ENCODE assay signal across 12 mouse cellular contexts in genomic region chr2:58641761-58642555, GRCm38 (mm10).
DNase-seq lines count a peak whose midpoint lies in the region; ATAC-seq and TF ChIP-seq lines count a peak whose summit lies in the region.
"Had no signal": no experiment of that assay in that cellular context is flagged by ENCODE, and none has a peak within 500 bp of the region (broad histone marks: within the 10 kb centered on the region; RNA-seq: fewer than 3 reads in every experiment).

No protein-coding gene starts in this region.

- no peak for TF ChIP-seq CTCF in hindbrain, postnatal 0 days (IDR thresholded peaks at IDR 0.05; ENCODE audit: low read depth)

- ATAC-seq in midbrain, embryonic 12.5 days (ENCODE audit: low FRiP score, low read depth), result 0 out of 2 replicates have a peak, but pooled peaks have one; percentile 12
- ATAC-seq in midbrain, embryonic 11.5 days (ENCODE audit: low FRiP score), result no peak
- ATAC-seq in hindbrain, postnatal 0 days, result peak; percentile 62
- ATAC-seq in liver, embryonic 12.5 days, result no peak

- no peaks in the 10 kb centered on the region for H3K36me3 ChIP-seq in midbrain, embryonic 12.5 days
- no peaks in the 10 kb centered on the region for H3K36me3 ChIP-seq in midbrain, embryonic 11.5 days (ENCODE audit: control insufficient read depth, insufficient read depth, low read length)
- H3K36me3 ChIP-seq in hindbrain, postnatal 0 days (ENCODE audit: insufficient read depth, low read length), result no peaks in the 10 kb centered on the region
- no peaks in the 10 kb centered on the region for H3K36me3 ChIP-seq in liver, embryonic 12.5 days
- H3K36me3 ChIP-seq: embryonic facial prominence, embryonic 12.5 days; kidney, embryonic 15.5 days had no signal

- DNase-seq in midbrain, embryonic 11.5 days (ENCODE audit: low spot score, missing footprints), result no peak
- peak; percentile 42 for DNase-seq in hindbrain, postnatal 0 days (ENCODE audit: low spot score)
- peak; percentile 85 to 87 for DNase-seq in left cerebral cortex, postnatal 36 days (ENCODE audit: low spot score in 2 of 2)
- DNase-seq in telencephalon, adult 2 months (ENCODE audit: low read depth, low spot score), result peak; percentile 88
- DNase-seq in liver, result no peak
- no peak for DNase-seq in ovary, postnatal 14 days (ENCODE audit: low spot score)
- DNase-seq: lung, adult 2 months had no signal

- WGBS in midbrain, embryonic 12.5 days, result 78% methylated on average over 19 of the region's 19 CpGs
- 86% methylated on average over 19 of the region's 19 CpGs for WGBS in midbrain, embryonic 11.5 days
- WGBS in hindbrain, postnatal 0 days, result 62% methylated on average over 19 of the region's 19 CpGs
- WGBS in liver, embryonic 12.5 days (ENCODE audit: insufficient replicate concordance), result 70% methylated on average over 18 of the region's 19 CpGs

- H3K9me3 ChIP-seq in midbrain, embryonic 12.5 days, result no peaks in the 10 kb centered on the region
- no peaks in the 10 kb centered on the region for H3K9me3 ChIP-seq in midbrain, embryonic 11.5 days (ENCODE audit: control insufficient read depth, low read length)
- 0 out of 2 replicates have a peak, but pooled peaks cover 3% of the 10 kb centered on the region for H3K9me3 ChIP-seq in hindbrain, postnatal 0 days (ENCODE audit: low read length)
- H3K9me3 ChIP-seq in liver, embryonic 12.5 days (replicated peaks), result no peaks in the 10 kb centered on the region
- H3K9me3 ChIP-seq: embryonic facial prominence, embryonic 12.5 days; kidney, embryonic 15.5 days had no signal

- no peak overlapping the region for H3K4me3 ChIP-seq in midbrain, embryonic 12.5 days
- no peak overlapping the region for H3K4me3 ChIP-seq in midbrain, embryonic 11.5 days (ENCODE audit: low read depth, low read length)
- no peak overlapping the region for H3K4me3 ChIP-seq in hindbrain, postnatal 0 days (ENCODE audit: low read length)
- no peak overlapping the region for H3K4me3 ChIP-seq in liver, embryonic 12.5 days
- H3K4me3 ChIP-seq: embryonic facial prominence, embryonic 12.5 days; kidney, embryonic 15.5 days had no signal

- H3K4me1 ChIP-seq in midbrain, embryonic 12.5 days, result no peaks in the 10 kb centered on the region
- H3K4me1 ChIP-seq in midbrain, embryonic 11.5 days (ENCODE audit: control insufficient read depth, insufficient read depth, low read length), result no peaks in the 10 kb centered on the region
- H3K4me1 ChIP-seq in hindbrain, postnatal 0 days (ENCODE audit: insufficient read depth, low read length), result no peaks in the 10 kb centered on the region
- H3K4me1 ChIP-seq in liver, embryonic 12.5 days, result no peaks in the 10 kb centered on the region
- H3K4me1 ChIP-seq: embryonic facial prominence, embryonic 12.5 days; kidney, embryonic 15.5 days had no signal

- H3K27ac ChIP-seq in midbrain, embryonic 12.5 days (replicated peaks), result no peak overlapping the region
- no peak overlapping the region for H3K27ac ChIP-seq in midbrain, embryonic 11.5 days (ENCODE audit: low read depth, low read length)
- no peak overlapping the region for H3K27ac ChIP-seq in hindbrain, postnatal 0 days
- H3K27ac ChIP-seq in liver, embryonic 12.5 days, result no peak overlapping the region
- H3K27ac ChIP-seq: embryonic facial prominence, embryonic 12.5 days; kidney, embryonic 15.5 days; stomach, postnatal 0 days had no signal

- no peak overlapping the region for H3K9ac ChIP-seq in midbrain, embryonic 12.5 days (replicated peaks)
- H3K9ac ChIP-seq in midbrain, embryonic 11.5 days (ENCODE audit: low read length), result no peak overlapping the region
- no peak overlapping the region for H3K9ac ChIP-seq in hindbrain, postnatal 0 days (replicated peaks; ENCODE audit: low read length)
- H3K9ac ChIP-seq in liver, embryonic 12.5 days, result no peak overlapping the region
- H3K9ac ChIP-seq: embryonic facial prominence, embryonic 12.5 days; kidney, embryonic 15.5 days had no signal

- intact Hi-C loops in left cerebral cortex, postnatal 36 days (cut with DNase I), result loop anchor here (2.0 to 5.0 kb wide), 3 partner anchors 19 to 75 kb away; partner anchors contain the start of genes Acvr1 and Upp2

- H3K4me2 ChIP-seq in midbrain, embryonic 12.5 days (replicated peaks), result no peak overlapping the region
- H3K4me2 ChIP-seq in midbrain, embryonic 11.5 days, result no peak overlapping the region
- no peak overlapping the region for H3K4me2 ChIP-seq in hindbrain, postnatal 0 days (ENCODE audit: low read depth, low read length)
- H3K4me2 ChIP-seq in liver, embryonic 12.5 days, result no peak overlapping the region
- H3K4me2 ChIP-seq: embryonic facial prominence, embryonic 12.5 days; kidney, embryonic 15.5 days had no signal

- no peaks in the 10 kb centered on the region for H3K27me3 ChIP-seq in midbrain, embryonic 12.5 days
- H3K27me3 ChIP-seq in midbrain, embryonic 11.5 days (ENCODE audit: control insufficient read depth, insufficient read depth, low read length), result no peaks in the 10 kb centered on the region
- H3K27me3 ChIP-seq in hindbrain, postnatal 0 days (ENCODE audit: insufficient read depth, low read length), result no peaks in the 10 kb centered on the region
- H3K27me3 ChIP-seq in liver, embryonic 12.5 days (replicated peaks), result no peaks in the 10 kb centered on the region
- H3K27me3 ChIP-seq: embryonic facial prominence, embryonic 12.5 days; kidney, embryonic 15.5 days had no signal

Comparison
In these comparisons a context has a peak if more than half of its experiments do, and no peak if none do; other contexts are left out.
1. ATAC-seq: peak in midbrain, embryonic 12.5 days (single experiment) and hindbrain, postnatal 0 days (single experiment); none in midbrain, embryonic 11.5 days (single experiment) and liver, embryonic 12.5 days (single experiment).
2. DNase-seq: peak in hindbrain, postnatal 0 days (single experiment), left cerebral cortex, postnatal 36 days (2 of 2) and telencephalon, adult 2 months (single experiment); none in midbrain, embryonic 11.5 days (single experiment), liver (single experiment) and ovary, postnatal 14 days (single experiment).